Mouse (Mus musculus) bone marrow, adult 2 months (tissue): ENCODE results near the gene Phrf1.

Experiments used
- CTCF ChIP-seq: fragments of 200-500 bp; IDR thresholded peaks from 2 replicates; pipeline ENCODE4 v1.5.1; 2011; ENCODE audit warnings: low read length, control low read depth; ENCODE audit not compliant: control insufficient read depth, insufficient read depth
- POLR2A ChIP-seq: fragments of 200-500 bp; IDR thresholded peaks from 2 replicates; pipeline ENCODE4 v1.6.1; 2011; ENCODE audit warnings: low read depth, mild to moderate bottlenecking, control low read depth, low read length, borderline replicate concordance; ENCODE audit not compliant: control insufficient read depth

DNA sequence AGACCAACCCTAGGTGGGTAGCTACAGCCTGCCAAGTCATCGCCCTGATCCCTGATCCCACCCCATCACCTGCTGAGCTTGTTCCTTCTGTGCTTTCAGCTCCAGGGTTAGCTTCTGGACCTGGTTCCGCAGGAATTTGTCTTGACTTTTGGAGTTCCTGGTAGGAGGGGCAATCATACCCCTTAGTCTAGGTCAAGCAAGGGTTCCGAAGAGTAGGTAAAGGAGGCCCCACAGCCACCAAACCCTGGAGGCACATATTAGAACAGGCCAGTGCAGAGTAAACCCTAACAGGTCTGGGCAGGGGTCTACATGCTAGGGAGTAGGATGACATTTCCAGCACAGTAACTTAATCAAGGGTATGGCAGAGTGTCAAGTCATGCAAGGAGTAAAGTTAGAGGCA, 15.5 kb upstream of the Phrf1 start:
- TF ChIP-seq POLR2A (no peak), CTCF (no peak)
